Mouse (Mus musculus) kidney, adult 2 months (tissue): ENCODE results near the gene Crym.

Experiments
- CTCF ChIP-seq: fragments of 200-500 bp; conservative IDR thresholded peaks from 2 replicates; pipeline ENCODE4 v1.5.1; 2011; ENCODE audit warnings: low read depth, mild to moderate bottlenecking, control low read depth, low read length, moderate library complexity, mixed read lengths; ENCODE audit not compliant: insufficient read depth, insufficient read length
- POLR2A ChIP-seq: fragments of 200-500 bp; IDR thresholded peaks from one replicate; pipeline ENCODE4 v1.6.1; 2011; ENCODE audit warnings: low read depth, low read length, control low read depth

- TF ChIP-seq CTCF (no peak; the same call in 1 of the 2 replicates), POLR2A (no peak)
These were observed 12.4 kb downstream of the Crym start for GRCm38 (mm10) chr7:120189369-120190149.
